Mouse (Mus musculus) cerebral cortex, adult 2 months (tissue): Measurements from ENCODE around the gene Gm11549.

ENCODE experiments used
- WGBS: fragments of 180-500 bp; shearing (Covaris S2); methylation state at CpG from one replicate; pipeline ENCODE4 v1.1.7; 2018; 5-methylcytosine and 5-hydroxymethylcytosine counted together

Gm11549 gene

DNA sequence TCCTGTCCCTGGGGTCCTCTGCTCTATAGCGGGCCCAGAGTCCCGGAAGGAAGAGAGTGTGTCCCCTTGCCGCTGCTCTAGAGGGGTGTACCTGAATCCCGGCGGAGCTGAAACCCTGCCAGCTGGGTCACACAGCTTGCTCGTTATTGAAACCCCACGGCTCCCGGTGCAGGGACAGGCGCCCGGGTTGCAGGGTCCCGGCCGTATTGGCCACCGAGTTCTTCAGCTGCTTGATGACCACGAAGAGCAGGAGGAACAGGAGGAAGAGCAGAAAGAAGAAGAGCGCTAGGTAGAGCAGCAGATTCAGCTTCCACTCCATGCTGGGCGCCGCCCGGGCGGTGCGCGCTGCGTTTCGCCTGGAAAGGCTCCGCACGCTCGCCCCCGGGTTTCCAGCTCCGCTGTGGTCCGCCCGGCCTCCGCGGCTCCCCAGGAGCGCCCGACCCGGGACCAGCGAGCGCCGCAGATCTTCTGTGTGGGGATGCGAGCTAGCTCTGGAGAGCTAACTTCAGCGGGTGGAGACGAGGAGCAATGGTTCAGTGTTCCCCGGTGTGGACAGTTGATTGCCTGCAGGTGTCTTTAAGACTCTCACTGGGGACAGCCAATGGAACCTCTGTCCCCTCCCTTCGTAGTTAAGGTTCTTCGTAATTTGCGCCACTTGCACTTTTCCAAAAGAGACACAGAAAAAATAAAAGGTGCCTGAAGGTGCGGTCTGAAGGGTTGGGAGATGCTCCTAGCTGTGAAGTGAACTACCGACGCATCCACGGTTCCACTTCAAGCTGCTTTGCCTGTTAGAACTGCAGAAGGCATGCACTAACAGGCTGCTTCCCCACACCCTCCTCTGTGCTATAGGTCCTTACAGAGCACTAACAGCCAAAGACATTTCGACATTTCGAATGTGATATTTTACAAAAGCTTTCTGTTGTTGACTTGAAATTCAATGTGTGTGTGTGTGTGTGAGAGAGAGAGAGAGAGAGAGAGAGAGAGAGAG, at the start of gene Gm11549:
Gene Gm11549 (minus strand): TSS at position 741 of the 988 bp plus-strand sequence.
- WGBS = 1% methylated on average over 51 of the region's 51 CpGs

DNA sequence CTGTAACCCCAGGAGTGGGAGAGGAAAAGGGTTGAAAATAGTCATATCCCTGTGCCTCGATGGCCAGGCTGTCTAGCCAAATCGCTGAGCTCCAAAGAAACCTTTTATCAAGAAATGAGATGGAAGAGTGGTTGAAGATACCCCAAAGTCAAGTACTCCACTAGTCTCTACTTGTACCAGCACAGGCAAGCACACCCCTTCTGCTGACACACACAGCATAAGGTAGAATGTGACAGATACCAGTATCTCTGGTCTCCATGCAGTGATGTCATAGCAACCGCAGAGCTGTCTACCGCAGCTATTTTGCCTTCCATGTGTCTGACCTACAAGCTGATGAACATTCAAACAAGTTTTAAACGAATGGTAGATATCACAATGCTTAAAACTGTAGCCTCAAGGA, 48.2 kb upstream of the Gm11549 start:
- 65% methylated on average over 5 of the region's 5 CpGs for WGBS

DNA sequence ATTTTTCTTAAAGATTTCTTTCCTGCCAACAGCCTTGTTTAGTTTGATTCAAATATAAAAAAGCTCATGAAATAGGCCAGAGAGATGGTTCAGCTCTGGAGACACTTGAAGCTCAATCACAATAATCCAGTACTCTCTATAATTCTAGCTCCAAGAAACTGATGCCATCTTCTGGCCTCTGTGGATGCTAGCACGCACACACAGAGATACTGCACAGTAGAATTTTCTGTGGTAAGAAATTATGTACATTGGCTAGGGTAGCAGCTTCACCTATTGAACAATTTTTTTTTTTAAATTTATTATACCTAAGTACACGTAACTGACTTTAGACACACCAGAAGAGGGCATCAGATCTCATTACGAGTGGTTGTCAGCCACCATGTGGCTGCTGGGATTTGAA, 42.1 kb upstream of the Gm11549 start:
- 91% methylated on average over 3 of the region's 3 CpGs for WGBS

DNA sequence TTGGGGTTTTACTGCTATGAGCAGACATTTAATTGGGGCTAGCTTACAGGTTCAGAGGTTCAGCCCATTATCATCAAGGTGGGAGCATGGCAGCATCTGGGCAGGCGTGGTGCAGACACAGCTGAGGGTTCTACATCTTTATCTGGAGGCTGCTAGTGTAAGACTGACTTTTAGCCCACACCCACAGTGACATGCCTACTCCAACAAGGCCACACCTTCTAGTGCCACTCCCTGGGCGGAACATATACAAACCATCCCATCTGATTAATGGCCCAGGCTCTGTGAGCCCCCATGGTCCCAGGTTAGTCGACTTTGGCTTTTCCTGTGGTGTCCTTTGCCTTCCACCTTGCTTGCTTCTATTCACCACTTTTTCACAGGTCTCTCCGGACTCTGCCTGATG, 38.0 kb upstream of the Gm11549 start:
- 90% methylated on average over 4 of the region's 4 CpGs for WGBS

DNA sequence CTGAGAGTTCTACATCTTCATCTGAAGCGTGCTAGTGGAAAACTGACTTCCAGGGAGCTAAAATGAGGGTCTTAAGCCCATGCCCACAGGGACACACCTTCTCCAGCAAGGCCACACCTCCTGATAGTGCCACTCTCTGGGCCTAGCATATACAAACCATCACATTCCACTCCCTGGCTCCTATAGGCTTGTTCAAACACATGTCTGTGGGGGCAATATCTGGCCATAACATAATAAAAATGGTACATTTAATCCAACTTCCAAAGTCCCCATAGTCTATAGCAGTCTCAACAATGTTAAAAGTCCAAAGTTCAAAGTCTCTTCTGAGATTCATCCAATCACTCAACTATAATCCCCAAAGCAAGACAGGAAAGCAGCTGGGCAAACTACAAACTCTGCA, 36.0 kb upstream of the Gm11549 start:
- WGBS = 100% methylated on average over 1 of the region's 1 CpGs

DNA sequence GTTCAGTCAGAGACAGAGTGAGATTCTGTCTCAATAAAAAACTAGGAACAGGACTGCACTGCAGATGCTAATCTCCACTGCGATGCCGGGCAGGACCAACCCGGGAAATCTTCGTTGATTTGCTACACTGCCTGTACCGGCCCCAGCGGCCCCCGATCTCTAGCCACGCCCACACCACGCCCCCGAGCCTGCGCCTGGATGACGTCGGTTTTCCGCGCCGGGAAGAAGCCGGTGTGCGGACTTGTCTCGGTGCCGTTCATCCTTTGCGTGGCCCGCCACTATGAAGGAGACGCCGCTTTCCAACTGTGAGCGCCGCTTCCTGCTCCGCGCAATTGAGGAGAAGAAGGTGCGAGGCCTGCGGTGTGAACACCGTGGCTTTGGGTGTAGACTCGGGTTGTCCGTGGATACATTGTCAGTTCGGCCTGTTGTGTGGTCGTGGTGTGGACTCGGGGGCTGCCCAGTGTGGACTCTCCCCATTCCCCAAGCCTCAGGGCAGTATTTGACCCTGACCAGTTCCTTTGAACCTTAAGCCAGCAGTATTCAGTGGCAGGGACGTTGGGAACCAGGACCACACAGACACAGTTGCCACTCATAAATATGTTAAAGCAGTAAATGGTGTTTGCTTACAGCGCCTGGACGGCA, 30.9 kb upstream of the Gm11549 start, which contains the start of gene Exosc9:
Gene Exosc9 (plus strand): TSS at position 201 of the 642 bp plus-strand sequence.
- WGBS = under 1% methylated on average over 39 of the region's 39 CpGs

DNA sequence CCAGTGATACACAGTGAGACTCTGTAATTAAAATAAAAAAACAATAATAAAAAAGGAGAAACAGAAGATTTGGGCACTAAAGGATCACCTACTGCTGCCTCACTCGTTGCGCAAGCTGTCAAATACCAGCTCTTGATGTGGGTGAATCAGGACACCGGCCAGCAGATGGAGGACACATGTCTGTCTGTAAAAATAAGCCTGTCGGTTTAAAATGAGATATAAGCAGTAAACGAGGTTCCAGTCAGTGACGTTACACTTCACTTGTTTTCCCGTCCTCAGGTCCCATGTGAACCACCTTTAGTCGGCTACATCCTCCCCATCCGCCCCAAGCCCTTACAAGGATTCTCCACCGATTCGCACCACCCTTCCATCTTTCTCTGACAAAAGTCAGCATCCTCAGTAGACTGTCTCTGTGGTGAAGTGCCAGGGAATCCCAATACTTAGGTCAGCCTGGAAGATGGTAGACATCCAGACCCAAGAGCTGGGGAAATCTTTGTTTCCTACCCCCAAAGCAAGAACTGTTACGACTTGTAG, 30.3 kb upstream of the Gm11549 start:
- whole genome bisulfite sequencing = 4% methylated on average over 12 of the region's 12 CpGs

DNA sequence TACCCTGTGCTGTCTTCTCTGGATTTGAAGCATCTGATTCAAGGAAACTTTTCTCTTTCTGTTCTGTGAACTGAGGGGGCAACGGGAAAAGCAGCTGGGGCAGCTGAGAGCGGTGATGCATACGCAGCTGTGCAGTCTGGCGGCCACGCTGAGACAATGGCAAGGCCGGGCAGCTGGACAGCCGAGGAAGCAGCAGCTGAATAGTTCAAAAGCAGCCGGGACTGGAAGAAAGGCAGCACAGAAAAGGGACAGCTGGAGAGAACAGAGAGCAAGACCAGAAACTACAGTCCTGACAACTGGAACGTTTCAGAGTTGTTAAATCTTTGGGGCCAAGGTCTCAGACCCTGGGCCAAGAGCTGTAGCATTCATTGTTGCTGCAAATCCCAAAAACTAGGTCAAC, 29.7 kb upstream of the Gm11549 start:
- 10% methylated on average over 9 of the region's 9 CpGs for WGBS

DNA sequence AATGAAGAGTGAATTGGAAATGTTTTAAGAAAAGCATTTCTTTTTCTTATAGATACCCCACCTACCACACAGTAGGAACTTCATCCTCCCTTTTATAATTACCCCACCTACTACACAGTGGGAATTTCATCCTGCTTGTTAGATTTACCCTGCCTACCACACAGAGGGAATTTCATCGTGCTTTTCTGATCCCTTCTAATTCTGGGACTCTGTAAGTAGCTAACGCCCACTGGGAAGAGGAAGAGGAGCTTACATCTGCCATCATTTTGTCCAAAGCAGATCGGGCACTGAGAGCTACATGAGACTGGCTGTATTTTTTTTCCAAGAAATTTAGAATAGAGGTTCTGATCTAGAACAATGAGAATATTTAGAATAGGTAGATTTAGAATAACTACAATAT, 23.3 kb upstream of the Gm11549 start:
- 48% methylated on average over 3 of the region's 3 CpGs for WGBS

DNA sequence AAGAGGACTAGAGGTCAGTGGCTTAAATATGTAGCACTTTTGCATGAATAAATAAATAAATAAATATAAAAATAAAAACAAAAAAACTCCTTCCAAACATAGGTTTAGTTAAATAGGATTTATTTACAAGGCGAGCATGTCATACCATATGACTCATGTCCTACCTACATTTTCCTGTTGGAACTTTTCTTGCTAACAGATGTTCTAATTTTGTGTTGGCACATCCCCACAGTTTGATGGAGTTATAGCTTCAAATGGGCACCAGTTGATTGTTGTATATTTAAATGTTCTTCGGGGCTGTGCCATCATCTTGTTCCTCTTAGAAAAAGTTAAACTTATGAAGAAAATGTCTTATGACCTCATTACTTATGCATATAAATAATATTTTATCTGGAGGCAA, 19.8 kb upstream of the Gm11549 start:
- 58% methylated on average over 2 of the region's 2 CpGs for WGBS

DNA sequence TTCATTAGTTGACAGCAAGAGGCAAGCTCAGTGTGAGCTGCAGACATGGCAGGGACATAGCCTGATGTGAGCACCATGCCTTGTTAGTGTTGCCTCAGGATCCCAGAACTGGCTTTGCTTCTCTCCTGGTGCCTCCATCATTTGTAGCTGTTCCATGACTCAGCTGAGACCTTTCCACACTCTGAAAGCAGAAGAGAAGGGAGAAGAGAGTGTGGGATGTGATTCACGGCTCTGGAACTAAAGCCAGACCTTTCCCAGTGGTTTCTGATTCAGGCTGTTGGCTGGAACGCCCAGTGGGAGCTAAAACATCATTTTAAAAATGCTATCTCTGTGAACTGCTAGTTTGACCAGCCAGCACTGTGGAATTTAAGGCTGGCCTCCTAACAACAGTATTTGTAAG, 19.1 kb upstream of the Gm11549 start:
- WGBS = 29% methylated on average over 2 of the region's 2 CpGs

DNA sequence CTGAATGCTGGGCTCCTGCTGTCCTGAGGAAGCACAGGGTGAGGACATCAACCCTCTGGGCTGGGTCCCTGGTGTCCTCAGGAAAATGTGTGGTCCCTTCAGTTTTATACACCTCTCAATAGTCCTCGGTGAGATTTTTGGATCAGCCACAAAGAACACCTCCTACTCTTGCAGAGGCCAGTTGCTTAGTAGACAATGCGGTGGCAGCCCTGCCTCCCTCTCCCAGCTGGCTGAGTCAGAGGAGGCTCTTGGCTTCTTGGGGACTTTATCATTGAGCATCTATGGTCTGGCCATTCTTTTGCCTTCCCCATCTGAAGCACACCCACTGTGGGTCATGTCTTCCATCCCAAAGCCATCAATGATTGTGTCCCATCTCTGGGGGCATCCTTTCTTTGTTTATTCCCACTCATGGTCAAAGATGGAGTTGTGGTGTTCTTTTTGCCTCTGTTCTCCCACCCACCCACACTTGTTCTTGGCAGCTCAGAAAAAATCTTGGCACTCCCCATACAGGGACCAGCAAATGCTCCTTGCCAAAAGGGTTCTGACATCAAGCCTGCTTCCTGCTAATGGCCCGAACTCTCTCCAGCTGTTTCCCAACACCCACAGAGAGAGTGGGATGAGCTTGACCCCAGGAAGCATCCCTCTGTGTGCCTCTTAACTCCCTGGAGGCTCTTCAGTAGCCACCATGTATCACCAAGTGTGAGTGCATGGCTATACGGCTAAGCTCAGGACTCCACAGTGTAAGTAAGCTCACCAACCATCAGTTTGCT, 16.3 kb upstream of the Gm11549 start:
- WGBS = 43% methylated on average over 4 of the region's 4 CpGs

DNA sequence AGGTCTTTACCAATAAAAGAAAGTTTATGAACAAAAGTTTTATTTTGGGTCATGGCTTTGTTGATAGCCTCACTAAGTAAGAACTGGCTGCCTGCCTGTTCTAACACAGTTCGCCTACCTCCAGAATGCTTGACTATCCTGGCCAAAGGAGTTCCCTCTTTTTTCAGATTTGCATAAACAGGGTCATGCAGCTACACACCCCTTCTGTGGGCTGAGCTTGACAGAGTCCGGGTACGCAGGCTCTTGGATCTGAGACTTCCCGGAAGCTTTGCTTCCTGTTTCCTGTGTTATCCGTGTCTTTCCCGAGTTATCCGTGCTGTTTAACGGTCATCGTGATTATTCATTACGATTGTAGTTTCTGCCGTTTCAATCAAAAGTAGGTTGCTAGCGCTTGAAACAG, 14.4 kb upstream of the Gm11549 start:
- WGBS = 73% methylated on average over 12 of the region's 12 CpGs

DNA sequence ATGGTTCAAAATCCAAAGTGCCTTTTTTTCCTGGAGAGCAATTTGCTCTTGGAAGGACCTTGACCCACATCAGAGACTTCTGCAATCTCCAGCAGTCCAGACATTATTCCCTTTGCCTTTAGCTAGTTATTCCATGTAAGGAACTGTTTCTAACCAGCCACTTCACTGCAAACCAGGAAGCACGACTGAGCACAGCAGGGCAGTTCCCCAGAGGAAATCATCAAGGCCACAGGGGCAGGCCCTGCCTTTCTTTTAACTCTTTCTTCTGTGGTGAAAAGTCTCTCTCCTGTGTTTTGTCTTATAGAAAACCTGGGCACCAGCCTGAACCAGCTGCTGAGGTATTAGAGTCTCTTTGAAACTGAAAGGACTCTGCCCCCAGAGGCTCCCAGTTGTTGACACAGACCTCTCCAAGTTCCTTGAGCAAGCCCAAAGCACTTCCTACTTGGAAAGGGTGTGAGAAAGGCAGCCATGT, 11.6 kb upstream of the Gm11549 start:
- WGBS = 56% methylated on average over 1 of the region's 1 CpGs

DNA sequence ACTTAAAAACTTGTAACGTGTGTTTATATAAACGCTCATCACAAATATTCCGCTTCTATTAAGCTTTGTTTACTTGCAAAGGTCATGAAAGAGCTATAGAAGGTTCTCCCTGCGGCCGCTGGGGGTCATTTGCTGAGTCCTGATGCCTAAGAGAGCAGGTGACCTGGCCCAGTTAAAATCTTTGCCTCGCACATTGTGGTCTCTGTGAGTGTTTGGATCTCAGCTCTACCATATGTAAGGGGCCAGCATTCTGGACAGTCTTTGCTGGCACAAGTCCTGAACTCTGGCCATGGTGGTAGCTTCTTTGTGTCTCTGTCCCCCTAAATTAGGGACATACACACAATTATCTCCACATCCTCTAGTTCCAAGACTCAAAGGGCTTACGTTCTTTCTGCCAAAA, 11.1 kb upstream of the Gm11549 start:
- 69% methylated on average over 7 of the region's 7 CpGs for WGBS

DNA sequence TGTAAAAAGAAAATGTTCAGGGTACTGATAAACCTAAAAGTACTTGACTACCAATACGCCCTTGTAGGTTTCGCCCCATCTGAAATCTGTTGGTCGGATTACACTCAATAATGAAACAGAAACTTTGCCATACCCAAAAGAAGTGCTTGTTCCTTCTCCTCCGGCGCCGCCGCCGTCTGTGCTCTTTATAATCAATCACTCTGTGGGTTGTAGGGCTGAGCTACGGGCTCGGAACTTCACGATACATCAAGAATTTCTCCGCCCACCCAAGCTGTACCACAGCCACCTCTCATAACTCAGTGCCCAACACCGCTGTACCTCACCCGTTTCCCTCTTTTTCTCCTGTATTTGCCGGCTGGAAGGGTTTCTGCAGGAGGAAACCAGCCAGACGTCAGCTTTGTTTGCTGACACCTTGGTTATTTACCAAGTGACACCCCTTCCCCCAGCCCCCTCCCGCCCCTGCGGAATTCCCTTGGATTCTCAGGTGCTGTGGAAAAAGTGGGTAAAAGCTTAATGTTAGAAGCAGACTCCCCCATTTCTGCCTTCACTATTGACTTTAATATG, 10.4 kb upstream of the Gm11549 start:
- WGBS = 18% methylated on average over 18 of the region's 18 CpGs

DNA sequence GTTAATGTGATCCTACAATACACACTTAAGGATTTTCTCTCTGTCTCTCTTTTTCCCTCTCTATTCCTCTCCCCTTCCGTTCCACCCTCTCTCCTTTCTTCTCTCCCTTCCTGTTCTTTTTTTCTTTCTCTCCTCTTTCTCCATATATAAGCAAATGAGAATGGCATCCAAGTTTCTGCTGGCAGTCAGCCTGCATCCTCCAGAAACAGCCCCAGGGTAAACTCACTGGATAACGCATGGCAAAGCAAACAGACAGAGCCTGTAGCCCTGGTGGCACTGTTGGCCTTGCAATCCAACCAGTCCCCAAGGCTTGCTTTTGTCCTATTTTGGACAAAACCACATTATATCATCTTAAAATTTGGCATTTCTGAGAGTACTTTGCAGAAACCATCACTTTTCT, 9.6 kb upstream of the Gm11549 start:
- 33% methylated on average over 2 of the region's 2 CpGs for WGBS

DNA sequence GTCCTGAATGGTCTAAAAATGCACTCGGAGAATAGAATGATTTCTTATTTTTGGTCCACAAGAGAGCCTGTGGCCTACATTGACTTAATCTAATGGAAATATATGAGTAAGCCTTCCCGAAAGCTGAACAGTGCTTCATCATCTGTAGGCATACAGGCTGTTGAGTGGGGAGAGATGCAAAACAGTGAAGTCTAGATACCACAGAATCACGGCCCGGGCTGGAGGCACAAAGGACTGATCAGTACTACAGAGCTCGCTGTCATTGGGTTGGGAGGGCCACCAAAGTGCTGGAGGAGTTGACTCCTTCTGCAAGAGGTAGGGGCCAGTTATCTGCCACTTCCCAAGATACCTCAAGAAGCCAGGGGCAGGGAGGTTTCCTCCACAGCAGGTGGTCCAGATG, 9.2 kb upstream of the Gm11549 start:
- WGBS = 41% methylated on average over 5 of the region's 5 CpGs

DNA sequence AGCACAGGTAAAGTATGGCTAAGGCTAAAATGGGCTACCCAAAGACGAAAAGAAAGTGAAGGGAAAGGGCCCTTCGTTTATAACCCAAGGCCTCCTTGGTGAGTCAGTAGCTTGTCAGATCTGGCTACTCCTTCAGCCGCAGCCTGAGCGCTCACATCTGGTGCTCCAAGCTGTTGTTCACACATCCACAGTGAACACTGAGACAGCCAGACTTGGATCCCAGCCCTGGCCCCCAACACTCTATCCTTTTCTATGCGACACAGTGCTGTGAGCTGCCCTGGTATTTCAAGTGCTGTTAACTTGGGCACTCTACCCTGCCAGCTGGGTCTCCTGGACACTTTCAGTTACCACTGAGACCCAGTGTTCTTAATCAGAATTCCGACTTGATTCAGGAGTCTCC, 8.7 kb upstream of the Gm11549 start:
- 44% methylated on average over 6 of the region's 6 CpGs for WGBS

DNA sequence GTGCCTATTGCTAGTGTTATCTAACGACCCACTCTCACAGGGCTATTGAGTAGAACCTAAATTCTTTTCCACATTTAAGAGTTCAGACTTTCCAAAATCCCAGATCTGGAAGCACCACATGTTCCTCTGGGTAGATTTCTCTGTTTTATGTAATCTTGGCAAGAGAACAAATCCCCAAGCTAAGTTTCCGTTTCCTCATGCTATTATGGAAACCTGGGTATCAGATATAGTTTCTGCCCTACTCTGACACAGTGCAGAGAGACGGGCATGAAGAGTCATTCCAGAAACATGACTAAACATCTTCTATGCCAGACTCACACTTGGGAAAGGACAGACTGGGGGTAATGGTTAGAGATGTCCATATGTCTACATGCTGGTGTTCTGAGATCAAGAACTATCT, 2.9 kb upstream of the Gm11549 start:
- 42% methylated on average over 3 of the region's 3 CpGs for WGBS

DNA sequence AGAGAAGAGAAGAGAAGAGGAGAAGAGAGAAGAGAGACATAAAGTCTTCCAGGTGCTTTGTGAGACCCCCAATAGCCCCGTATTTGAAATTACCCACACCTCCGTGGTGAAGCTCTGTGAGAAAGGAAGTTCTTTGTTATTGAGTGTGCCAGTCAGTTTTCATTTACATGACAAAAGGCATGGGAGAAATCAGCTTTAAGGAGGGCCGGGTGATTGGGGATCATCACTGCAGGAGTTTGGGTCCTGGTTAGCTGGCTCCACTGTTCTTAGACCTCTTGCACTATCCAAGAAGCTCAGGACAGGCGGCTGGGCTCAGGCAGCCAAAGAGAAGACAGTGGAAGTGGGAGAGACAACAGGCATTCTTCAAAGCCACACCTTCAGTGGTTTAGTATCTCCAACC, 524 bp upstream of the Gm11549 start:
- WGBS = 37% methylated on average over 4 of the region's 4 CpGs

DNA sequence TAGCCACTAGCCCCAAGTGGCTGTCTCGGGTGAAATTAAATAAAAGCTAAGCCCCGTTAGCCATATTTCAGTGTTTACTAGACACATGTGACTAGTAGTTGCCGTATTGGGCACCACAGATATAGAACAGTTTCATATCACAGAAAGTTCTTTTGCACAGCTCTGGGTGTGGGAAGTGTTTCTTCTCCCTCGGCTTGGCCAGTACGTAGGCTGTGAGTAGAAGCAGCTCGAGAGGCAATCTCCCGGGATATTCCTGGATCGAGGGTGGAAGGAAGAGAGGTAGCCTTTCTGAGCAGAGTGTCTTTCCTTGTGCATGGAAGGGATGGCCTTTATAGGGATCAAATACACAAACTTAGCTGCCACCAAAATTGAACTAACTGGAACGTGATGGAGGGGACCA, 5.4 kb downstream of the Gm11549 start:
- 51% methylated on average over 9 of the region's 9 CpGs for WGBS
